Comparison of ENCODE assay signal across 8 mouse cellular contexts in genomic region chr2:31454280-31454679, GRCm38 (mm10). TPM values are rescaled to one million over a fixed set of nuclear protein-coding genes. Genes with fewer than 3 reads are reported as not detected.
DNase-seq lines count a peak whose midpoint lies in the region; ATAC-seq and TF ChIP-seq lines count a peak whose summit lies in the region.

No protein-coding gene starts in this region.

- H3K9ac ChIP-seq in stomach, postnatal 0 days (ENCODE audit: low read length), result no peak overlapping the region

- no peak overlapping the region for H3K4me2 ChIP-seq in stomach, postnatal 0 days (replicated peaks; ENCODE audit: low read depth)

- H3K9me3 ChIP-seq in stomach, postnatal 0 days (ENCODE audit: control insufficient read depth, low read length), result no peaks in the 10 kb centered on the region

- WGBS in stomach, postnatal 0 days, result 30% methylated on average over 8 of the region's 8 CpGs

- no peak for ATAC-seq in stomach, postnatal 0 days (ENCODE audit: low FRiP score, low TSS enrichment)

- TF ChIP-seq POLR2A in embryonic fibroblast, embryonic 13.5 days (IDR thresholded peaks at IDR 0.05; ENCODE audit: low read depth, low read length), result no peak

- peak overlapping the region; percentile 87 for H3K27ac ChIP-seq in embryonic fibroblast, embryonic 13.5 days (ENCODE audit: insufficient read depth, low read length)
- H3K27ac ChIP-seq in stomach, postnatal 0 days (replicated peaks), result peak overlapping the region; percentile 70

- TF ChIP-seq EP300 in stomach, postnatal 0 days (optimal IDR thresholded peaks at IDR 0.05), result no peak

- H3K36me3 ChIP-seq in stomach, postnatal 0 days (ENCODE audit: control insufficient read depth, insufficient read depth, low read length), result no peaks in the 10 kb centered on the region

- H3K4me3 ChIP-seq in embryonic fibroblast, embryonic 13.5 days (ENCODE audit: insufficient read depth, low read length), result no peak overlapping the region
- H3K4me3 ChIP-seq in stomach, postnatal 0 days (ENCODE audit: low read depth, low read length), result no peak overlapping the region

- peak; percentile 53 for DNase-seq in kidney, adult 18-20 months
- no peak for DNase-seq in kidney, adult 9 months
- peak; percentile 51 for DNase-seq in ES-CJ7 (ENCODE audit: low read depth, low spot score)
- DNase-seq in layer of hippocampus, adult 9-11 months, result peak; percentile 35
- peak; percentile 50 for DNase-seq in stomach, postnatal 0 days (ENCODE audit: low spot score)
- DNase-seq in thymus, adult 18-20 months, result no peak
- DNase-seq in cerebellum, adult 8-10 months, result no peak

- peaks cover 5% of the 10 kb centered on the region for H3K4me1 ChIP-seq in embryonic fibroblast, embryonic 13.5 days (ENCODE audit: control insufficient read depth, insufficient read depth, low read length)
- H3K4me1 ChIP-seq in stomach, postnatal 0 days (replicated peaks; ENCODE audit: control insufficient read depth, insufficient read depth), result peaks cover 5% of the 10 kb centered on the region; the same call in 1 of the 2 replicates

- no peaks in the 10 kb centered on the region for H3K27me3 ChIP-seq in stomach, postnatal 0 days (ENCODE audit: control insufficient read depth, insufficient read depth, low read length)

- TF ChIP-seq CTCF in embryonic fibroblast, embryonic 13.5 days (IDR thresholded peaks at IDR 0.05; ENCODE audit: borderline replicate concordance, insufficient read depth, low read length), result no peak
- TF ChIP-seq CTCF in stomach, postnatal 0 days (IDR thresholded peaks at IDR 0.05; ENCODE audit: low read depth), result no peak

RNA-seq across cellular contexts. Expression of gene Ass1, which starts 15.7 kb away (rescaled TPM):
- polyA plus RNA-seq in embryonic fibroblast, embryonic 13.5 days (2011; ENCODE audit: insufficient read length, low read depth, missing spikeins), result 212 and 308 TPM in 2 replicates
- 34.3 and 35.4 TPM in 2 replicates for polyA plus RNA-seq in stomach, postnatal 0 days (2015; fragmentation: Nextera tagmentation; extraction: Ambion mirVana)

Comparison
In these comparisons a context has a peak if more than half of its experiments do, and no peak if none do; other contexts are left out.
1. DNase-seq: peak in kidney, adult 18-20 months (single experiment), ES-CJ7 (single experiment), layer of hippocampus, adult 9-11 months (single experiment) and stomach, postnatal 0 days (single experiment); none in kidney, adult 9 months (single experiment), thymus, adult 18-20 months (0 of 2) and cerebellum, adult 8-10 months (single experiment).